Mouse (Mus musculus): Measurements from ENCODE around the gene Gm10271. TPM values are rescaled to one million over a fixed set of nuclear protein-coding genes. Genes with fewer than 3 reads are reported as not detected.

The Gm10271 gene
- polyA plus RNA-seq, 1 experiment from 2014 or later: not detected

DNA sequence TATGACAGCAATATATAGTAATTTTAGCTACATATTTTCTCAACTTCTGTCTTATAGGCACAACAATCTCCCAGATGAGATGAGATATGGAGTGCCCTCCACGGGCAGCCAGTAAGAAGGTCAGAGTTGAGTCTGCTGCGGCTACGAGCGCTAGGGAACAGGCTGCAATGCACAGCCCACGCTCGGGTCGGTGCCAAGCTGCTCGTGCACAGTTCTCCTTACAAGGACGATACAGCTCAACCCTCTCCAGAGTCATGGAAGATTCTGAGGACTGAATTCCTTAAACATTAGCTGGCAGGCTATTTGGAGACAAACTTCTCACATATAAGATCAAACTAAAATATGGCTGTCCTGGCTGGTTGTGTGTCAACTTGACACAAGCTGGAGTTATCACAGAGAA, 57.8 kb downstream of the Gm10271 start:
- DNase-seq (ENCODE audit: low spot score) (no peak), ATAC-seq (peak; percentile 43)
- Histone ChIP-seq H3K36me3 (ENCODE audit: insufficient read depth, low read length) (peaks cover 22% of the 10 kb centered on the region), H3K4me3 (ENCODE audit: low read depth, low read length) (no peak overlapping the region), H3K4me2 (replicated peaks; ENCODE audit: low read depth, low read length) (no peak overlapping the region), H3K4me1 (ENCODE audit: insufficient read depth, low read depth, low read length) (no peaks in the 10 kb centered on the region), H3K27me3 (replicated peaks; ENCODE audit: insufficient read depth, low read length) (no peaks in the 10 kb centered on the region), H3K9ac (replicated peaks; ENCODE audit: low read depth) (no peak overlapping the region), H3K9me3 (ENCODE audit: low read length) (no peaks in the 10 kb centered on the region), H3K27ac (ENCODE audit: low read length) (no peak overlapping the region)
- WGBS: 69% methylated on average over 9 of the region's 9 CpGs
- TF ChIP-seq EP300 (IDR thresholded peaks at IDR 0.05): no peak
- TF ChIP-seq CTCF (IDR thresholded peaks at IDR 0.05): no peak

DNA sequence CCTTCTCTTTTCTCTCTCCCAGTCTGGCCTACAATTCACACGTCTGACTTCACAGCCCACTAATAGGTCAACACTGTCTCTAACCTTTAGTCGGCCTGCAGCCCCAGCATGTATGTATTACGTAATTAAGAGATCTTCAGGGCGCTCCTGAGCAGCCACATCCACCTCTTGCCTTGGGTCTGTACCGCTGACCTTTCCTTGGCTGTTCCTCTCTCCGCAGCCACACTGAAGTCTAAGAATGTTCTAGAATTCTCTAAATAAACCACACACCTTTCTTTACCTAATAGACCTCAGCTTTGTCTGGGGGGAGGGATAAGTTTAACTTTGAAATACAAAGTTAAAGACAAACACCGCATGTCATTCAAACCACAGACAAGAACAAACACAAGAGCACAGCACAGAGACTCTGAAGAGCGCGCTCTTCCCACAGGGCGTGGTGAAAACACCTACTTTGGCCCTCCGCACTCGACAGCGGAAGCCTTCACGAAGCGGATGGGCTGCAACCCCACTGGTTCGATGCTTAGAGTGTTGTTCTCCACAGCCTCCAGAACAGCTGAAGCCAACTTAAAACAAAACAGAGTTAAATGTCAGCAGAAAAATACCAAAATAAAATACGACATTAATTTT, 58.6 kb downstream of the Gm10271 start:
- Histone ChIP-seq H3K4me3 (ENCODE audit: low read depth, low read length) (no peak overlapping the region), H3K36me3 (ENCODE audit: insufficient read depth, low read length) (peaks cover 24% of the 10 kb centered on the region), H3K27ac (ENCODE audit: low read length) (no peak overlapping the region), H3K9ac (replicated peaks; ENCODE audit: low read depth) (no peak overlapping the region), H3K4me2 (replicated peaks; ENCODE audit: low read depth, low read length) (no peak overlapping the region), H3K27me3 (replicated peaks; ENCODE audit: insufficient read depth, low read length) (no peaks in the 10 kb centered on the region), H3K9me3 (ENCODE audit: low read length) (no peaks in the 10 kb centered on the region), H3K4me1 (ENCODE audit: insufficient read depth, low read depth, low read length) (no peaks in the 10 kb centered on the region)
- ATAC-seq (peak; percentile 77), DNase-seq (ENCODE audit: low spot score) (peak; percentile 49)
- WGBS: 61% methylated on average over 17 of the region's 17 CpGs
- no peak for TF ChIP-seq CTCF (IDR thresholded peaks at IDR 0.05)
- TF ChIP-seq EP300 (IDR thresholded peaks at IDR 0.05): 0 out of 2 replicates have a peak, but pooled peaks have one; percentile 26

DNA sequence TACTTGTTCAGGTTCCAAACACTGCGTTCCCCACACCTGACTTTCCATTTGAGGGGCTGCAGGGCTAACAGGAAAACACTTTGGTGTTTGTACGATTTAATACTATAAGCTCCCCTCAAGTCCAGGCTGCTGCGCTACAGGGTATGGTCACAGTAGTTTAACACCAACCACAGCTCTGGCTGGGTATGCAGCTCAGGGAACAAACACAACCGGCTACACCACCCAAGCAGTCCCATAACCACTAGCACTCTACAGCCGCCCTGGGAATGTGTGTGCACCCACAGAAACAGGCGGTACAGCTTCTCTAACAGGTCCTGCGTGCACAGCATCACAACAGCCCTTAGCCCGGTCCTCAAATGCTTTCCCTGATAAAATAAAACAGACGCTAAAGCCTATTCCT, 59.6 kb downstream of the Gm10271 start:
- Histone ChIP-seq H3K36me3 (ENCODE audit: insufficient read depth, low read length) (peaks cover 31% of the 10 kb centered on the region), H3K27ac (ENCODE audit: low read length) (no peak overlapping the region)

DNA sequence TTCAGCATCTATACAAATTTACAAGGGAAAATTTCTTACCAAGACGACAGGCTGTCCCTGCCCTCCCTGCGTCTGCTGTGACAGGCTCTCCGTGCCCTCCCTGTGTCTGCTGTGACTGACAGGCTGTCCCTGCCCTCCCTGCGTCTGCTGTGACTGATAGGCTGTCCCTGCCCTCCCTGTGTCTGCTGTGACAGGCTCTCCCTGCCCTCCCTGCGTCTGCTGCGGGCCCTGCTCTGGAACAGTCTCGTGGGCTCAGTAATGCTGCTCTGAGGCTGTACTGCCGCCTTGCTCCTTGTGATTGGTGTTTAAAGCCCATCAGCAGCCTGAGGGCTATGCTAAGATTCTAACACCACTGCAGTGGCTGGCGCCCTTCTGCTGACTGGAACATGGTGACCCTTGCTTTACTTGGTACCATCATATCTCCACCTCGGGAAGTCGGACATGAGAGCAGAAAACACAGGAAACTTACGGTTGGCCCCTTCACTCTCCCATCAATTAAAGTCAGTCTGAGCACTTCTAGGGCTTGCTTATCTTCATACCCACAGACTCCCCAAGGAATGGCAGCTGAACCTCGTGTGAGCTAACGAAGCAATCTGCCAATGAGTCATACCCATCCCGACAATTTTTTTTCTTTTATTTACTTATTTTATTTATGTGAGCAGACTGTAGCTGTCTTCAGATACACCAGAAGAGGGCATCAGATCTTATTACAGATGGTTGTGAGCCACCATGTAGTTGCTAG, 63.3 kb downstream of the Gm10271 start:
- no peak for DNase-seq (ENCODE audit: low spot score)
- no peak overlapping the region for H3K4me3 ChIP-seq (ENCODE audit: low read depth, low read length)
- no peak overlapping the region for H3K4me2 ChIP-seq (replicated peaks; ENCODE audit: low read depth, low read length)
- ATAC-seq: no peak
- no peak overlapping the region for H3K9ac ChIP-seq (replicated peaks; ENCODE audit: low read depth)
- 66% methylated on average over 15 of the region's 15 CpGs for WGBS
- peaks cover 38% of the 10 kb centered on the region for H3K36me3 ChIP-seq (ENCODE audit: insufficient read depth, low read length)
- no peaks in the 10 kb centered on the region for H3K9me3 ChIP-seq (ENCODE audit: low read length)
- H3K4me1 ChIP-seq (ENCODE audit: insufficient read depth, low read depth, low read length): no peaks in the 10 kb centered on the region
- H3K27me3 ChIP-seq (replicated peaks; ENCODE audit: insufficient read depth, low read length): no peaks in the 10 kb centered on the region
- no peak overlapping the region for H3K27ac ChIP-seq (ENCODE audit: low read length)
- TF ChIP-seq CTCF (IDR thresholded peaks at IDR 0.05): no peak
- no peak for TF ChIP-seq EP300 (IDR thresholded peaks at IDR 0.05)

More for the DNA sequence above, 59.6 kb downstream of the Gm10271 start:
- no peaks in the 10 kb centered on the region for H3K9me3 ChIP-seq (ENCODE audit: low read length)
- H3K9ac ChIP-seq (replicated peaks; ENCODE audit: low read depth): no peak overlapping the region
- ATAC-seq (no peak), DNase-seq (ENCODE audit: low spot score) (no peak)
- no peaks in the 10 kb centered on the region for H3K27me3 ChIP-seq (replicated peaks; ENCODE audit: insufficient read depth, low read length)
- WGBS: 83% methylated on average over 9 of the region's 9 CpGs
- no peak overlapping the region for H3K4me3 ChIP-seq (ENCODE audit: low read depth, low read length)
- TF ChIP-seq CTCF (IDR thresholded peaks at IDR 0.05) (no peak), EP300 (IDR thresholded peaks at IDR 0.05) (no peak)
- H3K4me2 ChIP-seq (replicated peaks; ENCODE audit: low read depth, low read length): no peak overlapping the region
- no peaks in the 10 kb centered on the region for H3K4me1 ChIP-seq (ENCODE audit: insufficient read depth, low read depth, low read length)

Other genes starting within 250 kb of the Gm10271 start
- not detected in 2 replicates for gene Myrfl, start 75.7 kb downstream of the Gm10271 start, polyA plus RNA-seq (2015; fragmentation: Nextera tagmentation; extraction: Ambion mirVana)
- 29.5 and 34.2 TPM in 2 replicates for gene Rab3ip, start 21.8 kb downstream of the Gm10271 start, polyA plus RNA-seq (2015; fragmentation: Nextera tagmentation; extraction: Ambion mirVana)
- gene Best3, start 13.7 kb upstream of the Gm10271 start, polyA plus RNA-seq (2015; fragmentation: Nextera tagmentation; extraction: Ambion mirVana): 0.15 and 0.43 TPM in 2 replicates
- 0.45 and 0.58 TPM in 2 replicates for gene Lrrc10, start 72.7 kb upstream of the Gm10271 start, polyA plus RNA-seq (2015; fragmentation: Nextera tagmentation; extraction: Ambion mirVana)
- gene Cct2, start 91.2 kb upstream of the Gm10271 start, polyA plus RNA-seq (2015; fragmentation: Nextera tagmentation; extraction: Ambion mirVana): 107 and 109 TPM in 2 replicates
- gene Frs2, start 175.9 kb upstream of the Gm10271 start, polyA plus RNA-seq (2015; fragmentation: Nextera tagmentation; extraction: Ambion mirVana): 18.8 and 21.9 TPM in 2 replicates

All from lung, postnatal 0 days (tissue).